Mouse (Mus musculus) mesoderm, embryonic 11.5 days (tissue): Measurements from ENCODE around the gene Cnga4.
"Not testable (repeated sequence)": the region's sequence is repeated elsewhere in the genome, so short reads cannot be mapped to it uniquely, and the experiment has no call there.

Experiments
- DNase-seq: peaks from one replicate; pipeline ENCODE4 v3.0.0-alpha.2; 2012; ENCODE audit warnings: low read depth, low spot score

Gene Cnga4

GRCm38 (mm10) chr7:105404268-105404667 lies at the start of gene Cnga4:
Gene Cnga4, plus strand, starts transcription at chr7:105404568.
- no peak for DNase-seq

- not testable (repeated sequence) for DNase-seq
These were observed 48.3 kb upstream of the Cnga4 start for GRCm38 (mm10) chr7:105356064-105356463.

GRCm38 (mm10) chr7:105356487-105356886 lies 47.9 kb upstream of the Cnga4 start:
- DNase-seq, result not testable (repeated sequence)

GRCm38 (mm10) chr7:105361713-105362112 lies 42.7 kb upstream of the Cnga4 start:
- DNase-seq, result no peak

- DNase-seq, result no peak
These were observed 37.1 kb upstream of the Cnga4 start for GRCm38 (mm10) chr7:105367268-105367667.

- no peak for DNase-seq
These were observed 36.4 kb upstream of the Cnga4 start, which contains the start of gene Olfr692 for GRCm38 (mm10) chr7:105367930-105368329. Gene Olfr692, plus strand, starts transcription at chr7:105368230.

- no peak for DNase-seq
These were observed 35.8 kb upstream of the Cnga4 start for GRCm38 (mm10) chr7:105368521-105368920.

- no peak for DNase-seq
These were observed 31.5 kb upstream of the Cnga4 start for GRCm38 (mm10) chr7:105372912-105373311.

- DNase-seq, result no peak
These were observed 30.9 kb upstream of the Cnga4 start for GRCm38 (mm10) chr7:105373509-105373908.

- DNase-seq, result no peak
These were observed 30.4 kb upstream of the Cnga4 start for GRCm38 (mm10) chr7:105373976-105374375.

- DNase-seq, result no peak
These were observed 29.5 kb upstream of the Cnga4 start, which contains the start of gene Gm5901 for GRCm38 (mm10) chr7:105374866-105375265. Gene Gm5901, plus strand, starts transcription at chr7:105375038.

- no peak for DNase-seq
These were observed 24.0 kb upstream of the Cnga4 start for GRCm38 (mm10) chr7:105380329-105380728.

GRCm38 (mm10) chr7:105387696-105388095 lies 16.7 kb upstream of the Cnga4 start:
- DNase-seq, result no peak

GRCm38 (mm10) chr7:105390236-105390635 lies 14.1 kb upstream of the Cnga4 start:
- DNase-seq, result no peak

GRCm38 (mm10) chr7:105394606-105395005 lies 9.8 kb upstream of the Cnga4 start:
- no peak for DNase-seq

- DNase-seq, result no peak
These were observed 9.1 kb upstream of the Cnga4 start for GRCm38 (mm10) chr7:105395131-105395820.

- no peak for DNase-seq
These were observed 8.2 kb upstream of the Cnga4 start for GRCm38 (mm10) chr7:105396126-105396525.

- DNase-seq, result no peak
These were observed 5.1 kb upstream of the Cnga4 start for GRCm38 (mm10) chr7:105399058-105399934.

- DNase-seq, result peak; percentile 99
These were observed 4.3 kb upstream of the Cnga4 start, which contains the start of gene Fam160a2 for GRCm38 (mm10) chr7:105399935-105400624. Gene Fam160a2, minus strand, starts transcription at chr7:105400054.

- no peak for DNase-seq
These were observed 2.0 kb downstream of the Cnga4 start for GRCm38 (mm10) chr7:105406322-105406721.

GRCm38 (mm10) chr7:105411874-105412632 lies 7.7 kb downstream of the Cnga4 start:
- peak; percentile 78 for DNase-seq
